Mouse (Mus musculus) neural tube, embryonic 13.5 days (tissue): Measurements from ENCODE around the gene Tma7. TPM values are rescaled to one million over a fixed set of nuclear protein-coding genes. Genes with fewer than 3 reads are reported as not detected.
A peak's percentile ranks its signal among the peaks of the same experiment; 100 is the strongest.

Experiments used
- ATAC-seq: fragments of 200-750 bp; cut with Nextera tagmentation; 2 replicates; pipeline ENCODE4 v1.8.0; 2017; ENCODE audit warnings: low read depth, mild to moderate bottlenecking, moderate TSS enrichment, moderate library complexity
- H3K27ac ChIP-seq: fragments of 300-500 bp; sonication (generic); replicated peaks from 2 replicates; pipeline ENCODE4 v1.5.1; 2015; ENCODE audit warnings: moderate library complexity, mild to moderate bottlenecking, inconsistent platforms
- H3K27me3 ChIP-seq: fragments of 300-500 bp; sonication (generic); 2 replicates; pipeline ENCODE4 v1.6.1; 2015; ENCODE audit warnings: mild to moderate bottlenecking, inconsistent platforms
- H3K36me3 ChIP-seq: fragments of 300-500 bp; sonication (generic); 2 replicates; pipeline ENCODE4 v1.6.1; 2015; ENCODE audit warnings: mild to moderate bottlenecking, inconsistent platforms
- H3K4me1 ChIP-seq: fragments of 300-500 bp; sonication (generic); replicated peaks from 2 replicates; pipeline ENCODE4 v1.6.1; 2015; ENCODE audit warnings: inconsistent platforms
- H3K4me2 ChIP-seq: fragments of 300-500 bp; sonication (generic); 2 replicates; pipeline ENCODE4 v1.6.1; 2015; ENCODE audit warnings: inconsistent platforms, mild to moderate bottlenecking, moderate library complexity
- H3K4me3 ChIP-seq: fragments of 300-500 bp; sonication (generic); 2 replicates; pipeline ENCODE4 v1.5.1; 2015; ENCODE audit warnings: mild to moderate bottlenecking, inconsistent platforms
- H3K9ac ChIP-seq: fragments of 300-500 bp; sonication (generic); 2 replicates; pipeline ENCODE4 v1.6.1; 2015; ENCODE audit warnings: moderate library complexity, mild to moderate bottlenecking, inconsistent platforms
- H3K9me3 ChIP-seq: fragments of 300-500 bp; sonication (generic); 2 replicates; pipeline ENCODE4 v1.6.1; 2016; ENCODE audit warnings: inconsistent platforms
- WGBS: fragments of 180-500 bp; shearing (Covaris S2); methylation state at CpG from one replicate; pipeline ENCODE4 v1.1.7; 2015; 5-methylcytosine and 5-hydroxymethylcytosine counted together
- polyA plus RNA-seq: library from polyadenylated mRNA; unstranded; fragments of >200 nt; fragmentation: Nextera tagmentation; extraction: Ambion mirVana; gene quantifications from 2 replicates; pipeline ENCODE4 v1.2.1, GENCODE M21; 2015

Gene Tma7
- polyA plus RNA-seq, 1 experiment from 2014 or later: 792 TPM

- Histone ChIP-seq H3K4me3 (no peak overlapping the region), H3K27me3 (no peaks in the 10 kb centered on the region), H3K9ac (no peak overlapping the region), H3K27ac (no peak overlapping the region), H3K4me1 (peaks cover 83% of the 10 kb centered on the region), H3K9me3 (no peaks in the 10 kb centered on the region), H3K4me2 (no peak overlapping the region), H3K36me3 (peaks cover 74% of the 10 kb centered on the region)
- WGBS: 94% methylated on average over 5 of the region's 5 CpGs
- no peak for ATAC-seq
Observed at GRCm38 (mm10) chr9:109101933-109102445, 19.6 kb upstream of the Tma7 start.

- H3K9ac ChIP-seq: 0 out of 2 replicates have a peak overlapping the region, but pooled peaks have one; percentile 95
- no peak overlapping the region for H3K4me3 ChIP-seq
- H3K4me1 ChIP-seq: peaks cover 79% of the 10 kb centered on the region
- no peak overlapping the region for H3K27ac ChIP-seq
- no peak for ATAC-seq
- H3K36me3 ChIP-seq: peaks cover 58% of the 10 kb centered on the region
- H3K9me3 ChIP-seq: no peaks in the 10 kb centered on the region
- no peak overlapping the region for H3K4me2 ChIP-seq
- H3K27me3 ChIP-seq: no peaks in the 10 kb centered on the region
- 86% methylated on average over 20 of the region's 20 CpGs for WGBS
Observed at GRCm38 (mm10) chr9:109100307-109100928, 18.0 kb upstream of the Tma7 start.

GRCm38 (mm10) chr9:109098969-109099368 lies 16.6 kb upstream of the Tma7 start:
- Histone ChIP-seq H3K36me3 (peaks cover 45% of the 10 kb centered on the region), H3K4me2 (peak overlapping the region; percentile 97), H3K27me3 (no peaks in the 10 kb centered on the region), H3K27ac (peak overlapping the region; percentile 100), H3K4me3 (peak overlapping the region; percentile 63), H3K9ac (peak overlapping the region; percentile 95), H3K9me3 (no peaks in the 10 kb centered on the region), H3K4me1 (peaks cover 73% of the 10 kb centered on the region)
- no peak for ATAC-seq
- 44% methylated on average over 5 of the region's 6 CpGs for WGBS

GRCm38 (mm10) chr9:109098366-109098765 lies 16.0 kb upstream of the Tma7 start:
- Histone ChIP-seq H3K27me3 (no peaks in the 10 kb centered on the region), H3K4me2 (peak overlapping the region; percentile 97), H3K9me3 (no peaks in the 10 kb centered on the region), H3K36me3 (peaks cover 39% of the 10 kb centered on the region), H3K27ac (peak overlapping the region; percentile 100), H3K9ac (peak overlapping the region; percentile 95), H3K4me3 (peak overlapping the region; percentile 63), H3K4me1 (peaks cover 73% of the 10 kb centered on the region)
- ATAC-seq: no peak
- WGBS: 80% methylated on average over 8 of the region's 8 CpGs

- WGBS: 45% methylated on average over 5 of the region's 5 CpGs
- Histone ChIP-seq H3K4me1 (peaks cover 73% of the 10 kb centered on the region), H3K4me2 (peak overlapping the region; percentile 97), H3K27ac (peak overlapping the region; percentile 100), H3K4me3 (peak overlapping the region; percentile 63), H3K36me3 (peaks cover 34% of the 10 kb centered on the region), H3K9ac (peak overlapping the region; percentile 95), H3K9me3 (no peaks in the 10 kb centered on the region), H3K27me3 (no peaks in the 10 kb centered on the region)
- peak; percentile 9; the same call in 1 of the 2 replicates for ATAC-seq
Observed at GRCm38 (mm10) chr9:109097831-109098230, 15.4 kb upstream of the Tma7 start.

GRCm38 (mm10) chr9:109097291-109097690 lies 14.9 kb upstream of the Tma7 start:
- 16% methylated on average over 6 of the region's 6 CpGs for WGBS
- Histone ChIP-seq H3K9ac (peak overlapping the region; percentile 95), H3K4me3 (peak overlapping the region; percentile 63), H3K4me2 (peak overlapping the region; percentile 97), H3K4me1 (peaks cover 70% of the 10 kb centered on the region), H3K27ac (peak overlapping the region; percentile 100), H3K27me3 (no peaks in the 10 kb centered on the region), H3K9me3 (no peaks in the 10 kb centered on the region), H3K36me3 (peaks cover 32% of the 10 kb centered on the region)
- ATAC-seq: no peak

- H3K4me3 ChIP-seq: peak overlapping the region; percentile 63
- peak overlapping the region; percentile 100 for H3K27ac ChIP-seq
- no peaks in the 10 kb centered on the region for H3K27me3 ChIP-seq
- H3K9ac ChIP-seq: peak overlapping the region; percentile 95
- peak overlapping the region; percentile 97 for H3K4me2 ChIP-seq
- peaks cover 66% of the 10 kb centered on the region for H3K4me1 ChIP-seq
- H3K36me3 ChIP-seq: peaks cover 31% of the 10 kb centered on the region
- no peaks in the 10 kb centered on the region for H3K9me3 ChIP-seq
- 12% methylated on average over 6 of the region's 6 CpGs for WGBS
- no peak for ATAC-seq
Observed at GRCm38 (mm10) chr9:109096856-109097255, 14.5 kb upstream of the Tma7 start.

GRCm38 (mm10) chr9:109096251-109096661 lies 13.9 kb upstream of the Tma7 start:
- Histone ChIP-seq H3K9ac (peak overlapping the region; percentile 95), H3K27me3 (no peaks in the 10 kb centered on the region), H3K4me1 (peaks cover 62% of the 10 kb centered on the region), H3K9me3 (no peaks in the 10 kb centered on the region), H3K27ac (peak overlapping the region; percentile 100), H3K36me3 (peaks cover 33% of the 10 kb centered on the region), H3K4me2 (peak overlapping the region; percentile 97), H3K4me3 (peak overlapping the region; percentile 63)
- no peak for ATAC-seq
- 5% methylated on average over 9 of the region's 9 CpGs for WGBS

- Histone ChIP-seq H3K27ac (peak within 1 kb of the TSS; percentile 100), H3K4me3 (peak within 1 kb of the TSS; percentile 63), H3K4me2 (peak within 1 kb of the TSS; percentile 97), H3K27me3 (no peaks in the 10 kb centered on the region), H3K9ac (peak within 1 kb of the TSS; percentile 95), H3K36me3 (peaks cover 34% of the 10 kb centered on the region), H3K9me3 (no peaks in the 10 kb centered on the region), H3K4me1 (peaks cover 54% of the 10 kb centered on the region)
- WGBS: under 1% methylated on average over 98 of the region's 102 CpGs
- ATAC-seq: peak; percentile 69
Observed at GRCm38 (mm10) chr9:109095137-109095982, 13.0 kb upstream of the Tma7 start, which contains the start of gene Plxnb1. TSS of gene Plxnb1 (plus strand) at chr9:109095389.

- no peaks in the 10 kb centered on the region for H3K27me3 ChIP-seq
- H3K4me3 ChIP-seq: peak overlapping the region; percentile 63
- peaks cover 47% of the 10 kb centered on the region for H3K4me1 ChIP-seq
- H3K4me2 ChIP-seq: peak overlapping the region; percentile 97
- H3K9ac ChIP-seq: peak overlapping the region; percentile 95
- no peak; the same call in 1 of the 2 replicates for ATAC-seq
- WGBS: 1% methylated on average over 21 of the region's 21 CpGs
- peak overlapping the region; percentile 100 for H3K27ac ChIP-seq
- H3K36me3 ChIP-seq: peaks cover 34% of the 10 kb centered on the region
- no peaks in the 10 kb centered on the region for H3K9me3 ChIP-seq
Observed at GRCm38 (mm10) chr9:109094553-109095136, 12.3 kb upstream of the Tma7 start.

- peak overlapping the region; percentile 97 for H3K4me2 ChIP-seq
- peaks cover 35% of the 10 kb centered on the region for H3K36me3 ChIP-seq
- H3K4me3 ChIP-seq: peak overlapping the region; percentile 63
- peak overlapping the region; percentile 95 for H3K9ac ChIP-seq
- peaks cover 40% of the 10 kb centered on the region for H3K4me1 ChIP-seq
- peak overlapping the region; percentile 100 for H3K27ac ChIP-seq
- ATAC-seq: no peak
- WGBS: 13% methylated on average over 11 of the region's 11 CpGs
- no peaks in the 10 kb centered on the region for H3K27me3 ChIP-seq
- H3K9me3 ChIP-seq: no peaks in the 10 kb centered on the region
Observed at GRCm38 (mm10) chr9:109093786-109094552, 11.6 kb upstream of the Tma7 start.
